Mouse (Mus musculus): ENCODE data around the gene Enc1. TPM values are rescaled to one million over a fixed set of nuclear protein-coding genes. Genes with fewer than 3 reads are reported as not detected.

Gene Enc1
- polyA plus RNA-seq, 1 experiment from 2014 or later = 11.1 TPM

- 90% methylated on average over 16 of the region's 16 CpGs for WGBS
- no peak overlapping the region for H3K27ac ChIP-seq (ENCODE audit: low read length)
- H3K4me1 ChIP-seq (replicated peaks; ENCODE audit: control insufficient read depth, insufficient read depth, low read length) = peaks cover 60% of the 10 kb centered on the region
- H3K36me3 ChIP-seq (ENCODE audit: control insufficient read depth, insufficient read depth, low read length) = peaks cover 32% of the 10 kb centered on the region
- ATAC-seq (ENCODE audit: low read depth) = no peak
- H3K27me3 ChIP-seq (ENCODE audit: control insufficient read depth, insufficient read depth, low read depth, low read length) = no peaks in the 10 kb centered on the region
- H3K9me3 ChIP-seq (ENCODE audit: control insufficient read depth, low read length) = no peaks in the 10 kb centered on the region
- no peak overlapping the region for H3K4me3 ChIP-seq (ENCODE audit: low read length)
- H3K4me2 ChIP-seq (ENCODE audit: low read depth, low read length) = no peak overlapping the region
- no peak overlapping the region for H3K9ac ChIP-seq (ENCODE audit: low read length)
Measured at GRCm38 (mm10) chr13:97246217-97246616, 5.3 kb downstream of the Enc1 start.

GRCm38 (mm10) chr13:97247754-97248153, 6.8 kb downstream of the Enc1 start:
- Histone ChIP-seq H3K4me1 (replicated peaks; ENCODE audit: control insufficient read depth, insufficient read depth, low read length) (peaks cover 66% of the 10 kb centered on the region), H3K4me2 (ENCODE audit: low read depth, low read length) (no peak overlapping the region), H3K36me3 (ENCODE audit: control insufficient read depth, insufficient read depth, low read length) (peaks cover 36% of the 10 kb centered on the region), H3K4me3 (ENCODE audit: low read length) (no peak overlapping the region), H3K27ac (ENCODE audit: low read length) (no peak overlapping the region), H3K9me3 (ENCODE audit: control insufficient read depth, low read length) (no peaks in the 10 kb centered on the region), H3K9ac (ENCODE audit: low read length) (no peak overlapping the region), H3K27me3 (ENCODE audit: control insufficient read depth, insufficient read depth, low read depth, low read length) (no peaks in the 10 kb centered on the region)
- WGBS = 78% methylated on average over 4 of the region's 4 CpGs
- ATAC-seq (ENCODE audit: low read depth) = no peak

- ATAC-seq (ENCODE audit: low read depth) = no peak
- Histone ChIP-seq H3K36me3 (ENCODE audit: control insufficient read depth, insufficient read depth, low read length) (peaks cover 36% of the 10 kb centered on the region), H3K4me2 (ENCODE audit: low read depth, low read length) (no peak overlapping the region), H3K4me3 (ENCODE audit: low read length) (no peak overlapping the region), H3K27ac (ENCODE audit: low read length) (peak overlapping the region; percentile 44), H3K9ac (ENCODE audit: low read length) (no peak overlapping the region), H3K27me3 (ENCODE audit: control insufficient read depth, insufficient read depth, low read depth, low read length) (no peaks in the 10 kb centered on the region), H3K9me3 (ENCODE audit: control insufficient read depth, low read length) (no peaks in the 10 kb centered on the region), H3K4me1 (replicated peaks; ENCODE audit: control insufficient read depth, insufficient read depth, low read length) (peaks cover 53% of the 10 kb centered on the region)
- 30% methylated on average over 5 of the region's 5 CpGs for whole genome bisulfite sequencing
Measured at GRCm38 (mm10) chr13:97249051-97249461, 8.2 kb downstream of the Enc1 start.

- Histone ChIP-seq H3K4me3 (ENCODE audit: low read length) (no peak overlapping the region), H3K36me3 (ENCODE audit: control insufficient read depth, insufficient read depth, low read length) (peaks cover 36% of the 10 kb centered on the region), H3K4me2 (ENCODE audit: low read depth, low read length) (no peak overlapping the region), H3K9me3 (ENCODE audit: control insufficient read depth, low read length) (no peaks in the 10 kb centered on the region), H3K9ac (ENCODE audit: low read length) (no peak overlapping the region), H3K27me3 (ENCODE audit: control insufficient read depth, insufficient read depth, low read depth, low read length) (no peaks in the 10 kb centered on the region), H3K4me1 (replicated peaks; ENCODE audit: control insufficient read depth, insufficient read depth, low read length) (peaks cover 48% of the 10 kb centered on the region), H3K27ac (ENCODE audit: low read length) (peak overlapping the region; percentile 44; the same call in 1 of the 2 replicates)
- WGBS = 72% methylated on average over 5 of the region's 5 CpGs
- ATAC-seq (ENCODE audit: low read depth) = no peak
Measured at GRCm38 (mm10) chr13:97249507-97250078, 8.7 kb downstream of the Enc1 start.

- no peaks in the 10 kb centered on the region for H3K27me3 ChIP-seq (ENCODE audit: control insufficient read depth, insufficient read depth, low read depth, low read length)
- no peak overlapping the region for H3K4me3 ChIP-seq (ENCODE audit: low read length)
- no peak for ATAC-seq (ENCODE audit: low read depth)
- no peak overlapping the region for H3K4me2 ChIP-seq (ENCODE audit: low read depth, low read length)
- H3K36me3 ChIP-seq (ENCODE audit: control insufficient read depth, insufficient read depth, low read length) = peaks cover 36% of the 10 kb centered on the region
- no peak overlapping the region for H3K9ac ChIP-seq (ENCODE audit: low read length)
- H3K27ac ChIP-seq (ENCODE audit: low read length) = no peak overlapping the region
- H3K9me3 ChIP-seq (ENCODE audit: control insufficient read depth, low read length) = no peaks in the 10 kb centered on the region
- H3K4me1 ChIP-seq (replicated peaks; ENCODE audit: control insufficient read depth, insufficient read depth, low read length) = peaks cover 44% of the 10 kb centered on the region
- 72% methylated on average over 5 of the region's 5 CpGs for WGBS
Measured at GRCm38 (mm10) chr13:97250148-97250547, 9.2 kb downstream of the Enc1 start.

- H3K9me3 ChIP-seq (ENCODE audit: control insufficient read depth, low read length) = no peaks in the 10 kb centered on the region
- no peaks in the 10 kb centered on the region for H3K27me3 ChIP-seq (ENCODE audit: control insufficient read depth, insufficient read depth, low read depth, low read length)
- no peak overlapping the region for H3K9ac ChIP-seq (ENCODE audit: low read length)
- no peak overlapping the region for H3K4me2 ChIP-seq (ENCODE audit: low read depth, low read length)
- 68% methylated on average over 20 of the region's 20 CpGs for WGBS
- no peak overlapping the region for H3K4me3 ChIP-seq (ENCODE audit: low read length)
- no peak for ATAC-seq (ENCODE audit: low read depth)
- peaks cover 30% of the 10 kb centered on the region for H3K36me3 ChIP-seq (ENCODE audit: control insufficient read depth, insufficient read depth, low read length)
- no peak overlapping the region for H3K27ac ChIP-seq (ENCODE audit: low read length)
- H3K4me1 ChIP-seq (replicated peaks; ENCODE audit: control insufficient read depth, insufficient read depth, low read length) = peaks cover 45% of the 10 kb centered on the region
Measured at GRCm38 (mm10) chr13:97250551-97251380, 9.9 kb downstream of the Enc1 start.

- Histone ChIP-seq H3K9me3 (ENCODE audit: control insufficient read depth, low read length) (no peaks in the 10 kb centered on the region), H3K36me3 (ENCODE audit: control insufficient read depth, insufficient read depth, low read length) (peaks cover 21% of the 10 kb centered on the region), H3K27me3 (ENCODE audit: control insufficient read depth, insufficient read depth, low read depth, low read length) (no peaks in the 10 kb centered on the region), H3K4me1 (replicated peaks; ENCODE audit: control insufficient read depth, insufficient read depth, low read length) (peaks cover 44% of the 10 kb centered on the region), H3K4me3 (ENCODE audit: low read length) (no peak overlapping the region), H3K27ac (ENCODE audit: low read length) (no peak overlapping the region), H3K9ac (ENCODE audit: low read length) (no peak overlapping the region), H3K4me2 (ENCODE audit: low read depth, low read length) (no peak overlapping the region)
- no peak for ATAC-seq (ENCODE audit: low read depth)
- WGBS = 57% methylated on average over 7 of the region's 7 CpGs
Measured at GRCm38 (mm10) chr13:97251736-97252135, 10.8 kb downstream of the Enc1 start.

GRCm38 (mm10) chr13:97252469-97252868, 11.6 kb downstream of the Enc1 start:
- H3K4me2 ChIP-seq (ENCODE audit: low read depth, low read length) = no peak overlapping the region
- no peak for ATAC-seq (ENCODE audit: low read depth)
- 61% methylated on average over 7 of the region's 7 CpGs for WGBS
- H3K9ac ChIP-seq (ENCODE audit: low read length) = no peak overlapping the region
- H3K27me3 ChIP-seq (ENCODE audit: control insufficient read depth, insufficient read depth, low read depth, low read length) = no peaks in the 10 kb centered on the region
- H3K36me3 ChIP-seq (ENCODE audit: control insufficient read depth, insufficient read depth, low read length) = peaks cover 14% of the 10 kb centered on the region
- no peaks in the 10 kb centered on the region for H3K9me3 ChIP-seq (ENCODE audit: control insufficient read depth, low read length)
- no peak overlapping the region for H3K27ac ChIP-seq (ENCODE audit: low read length)
- no peak overlapping the region for H3K4me3 ChIP-seq (ENCODE audit: low read length)
- H3K4me1 ChIP-seq (replicated peaks; ENCODE audit: control insufficient read depth, insufficient read depth, low read length) = peaks cover 49% of the 10 kb centered on the region

- Histone ChIP-seq H3K27ac (ENCODE audit: low read length) (no peak overlapping the region), H3K9ac (ENCODE audit: low read length) (no peak overlapping the region), H3K36me3 (ENCODE audit: control insufficient read depth, insufficient read depth, low read length) (peaks cover 9% of the 10 kb centered on the region; the same call in 1 of the 2 replicates), H3K9me3 (ENCODE audit: control insufficient read depth, low read length) (no peaks in the 10 kb centered on the region), H3K4me1 (replicated peaks; ENCODE audit: control insufficient read depth, insufficient read depth, low read length) (peaks cover 41% of the 10 kb centered on the region), H3K27me3 (ENCODE audit: control insufficient read depth, insufficient read depth, low read depth, low read length) (no peaks in the 10 kb centered on the region), H3K4me3 (ENCODE audit: low read length) (no peak overlapping the region), H3K4me2 (ENCODE audit: low read depth, low read length) (no peak overlapping the region)
- 63% methylated on average over 6 of the region's 6 CpGs for WGBS
- 0 out of 2 replicates have a peak, but pooled peaks have one; percentile 11 for ATAC-seq (ENCODE audit: low read depth)
Measured at GRCm38 (mm10) chr13:97253418-97253981, 12.6 kb downstream of the Enc1 start.

All from lung, embryonic 16.5 days (tissue).